In genomic region chr3:53221531-53222272, GRCm38 (mm10) we compare ENCODE assay signal across 14 mouse cellular contexts.
DNase-seq lines count a peak whose midpoint lies in the region; ATAC-seq and TF ChIP-seq lines count a peak whose summit lies in the region.
"Had no signal": no experiment of that assay in that cellular context is flagged by ENCODE, and none has a peak within 500 bp of the region (broad histone marks: within the 10 kb centered on the region; RNA-seq: fewer than 3 reads in every experiment).

No protein-coding gene starts in this region.

- no peaks in the 10 kb centered on the region for H3K36me3 ChIP-seq in hindbrain, postnatal 0 days (ENCODE audit: insufficient read depth, low read length)
- H3K36me3 ChIP-seq in hindbrain, embryonic 10.5 days: 0 out of 2 replicates have a peak, but pooled peaks cover 3% of the 10 kb centered on the region
- no peaks in the 10 kb centered on the region for H3K36me3 ChIP-seq in embryonic facial prominence, embryonic 15.5 days
- H3K36me3 ChIP-seq: liver, embryonic 15.5 days; midbrain, embryonic 13.5 days had no signal

- peak; percentile 43 for DNase-seq in gastrocnemius, adult 2 months
- DNase-seq in gastrocnemius, postnatal 36 days: no peak
- no peak for DNase-seq in hindbrain, postnatal 0 days (ENCODE audit: low spot score)
- no peak for DNase-seq in hindbrain, embryonic 10.5 days (ENCODE audit: low spot score)
- DNase-seq in lung, postnatal 10 days: peak; percentile 60
- DNase-seq in left cerebral cortex, adult 11 months (ENCODE audit: low spot score): no peak
- no peak for DNase-seq in urinary bladder, postnatal 36 days (ENCODE audit: low spot score in 2 of 2)
- DNase-seq: adrenal gland, postnatal 36 days; B cell, adult 2 months; kidney, adult 11 months; retina, postnatal 1 day had no signal

- WGBS in hindbrain, postnatal 0 days: 58% methylated on average over 5 of the region's 5 CpGs
- 76% methylated on average over 5 of the region's 5 CpGs for WGBS in hindbrain, embryonic 10.5 days
- 60% methylated on average over 5 of the region's 5 CpGs for WGBS in embryonic facial prominence, embryonic 15.5 days

- no peak overlapping the region for H3K4me3 ChIP-seq in gastrocnemius, adult 2 months
- H3K4me3 ChIP-seq in hindbrain, postnatal 0 days (ENCODE audit: low read length): no peak overlapping the region
- no peak overlapping the region for H3K4me3 ChIP-seq in hindbrain, embryonic 10.5 days
- H3K4me3 ChIP-seq in embryonic facial prominence, embryonic 15.5 days (replicated peaks): no peak overlapping the region
- H3K4me3 ChIP-seq: liver, embryonic 15.5 days; midbrain, embryonic 13.5 days had no signal

- H3K4me1 ChIP-seq in hindbrain, postnatal 0 days (ENCODE audit: insufficient read depth, low read length): no peaks in the 10 kb centered on the region
- H3K4me1 ChIP-seq in hindbrain, embryonic 10.5 days (replicated peaks): peaks cover 3% of the 10 kb centered on the region; the same call in 1 of the 2 replicates
- H3K4me1 ChIP-seq in embryonic facial prominence, embryonic 15.5 days: 0 out of 2 replicates have a peak, but pooled peaks cover 4% of the 10 kb centered on the region
- H3K4me1 ChIP-seq: liver, embryonic 15.5 days had no signal

- H3K27me3 ChIP-seq in hindbrain, postnatal 0 days (ENCODE audit: insufficient read depth, low read length): no peaks in the 10 kb centered on the region
- no peaks in the 10 kb centered on the region for H3K27me3 ChIP-seq in hindbrain, embryonic 10.5 days (ENCODE audit: insufficient read depth, poor library complexity, severe bottlenecking)
- no peaks in the 10 kb centered on the region for H3K27me3 ChIP-seq in embryonic facial prominence, embryonic 15.5 days
- H3K27me3 ChIP-seq: liver, embryonic 15.5 days; midbrain, embryonic 13.5 days had no signal

- no peak for ATAC-seq in hindbrain, postnatal 0 days
- no peak for ATAC-seq in embryonic facial prominence, embryonic 15.5 days (ENCODE audit: insufficient number of reproducible peaks, low FRiP score, low TSS enrichment, low read depth)
- ATAC-seq: midbrain, embryonic 13.5 days had no signal

- H3K27ac ChIP-seq in gastrocnemius, adult 2 months: peak overlapping the region; percentile 72
- H3K27ac ChIP-seq in hindbrain, postnatal 0 days: 0 out of 2 replicates have a peak overlapping the region, but pooled peaks have one; percentile 16
- H3K27ac ChIP-seq in hindbrain, embryonic 10.5 days: no peak overlapping the region; the same call in 1 of the 2 replicates
- peak overlapping the region; percentile 3 for H3K27ac ChIP-seq in embryonic facial prominence, embryonic 15.5 days (replicated peaks)
- H3K27ac ChIP-seq: liver, embryonic 15.5 days; midbrain, embryonic 13.5 days had no signal

- intact Hi-C loops in gastrocnemius, adult 2 months (cut with DNase I): no loop called here
- intact Hi-C loops in gastrocnemius, postnatal 36 days (cut with DNase I): no loop called here

- no peak for TF ChIP-seq CTCF in gastrocnemius, adult 2 months (IDR thresholded peaks at IDR 0.05)
- TF ChIP-seq CTCF in hindbrain, postnatal 0 days (IDR thresholded peaks at IDR 0.05; ENCODE audit: low read depth): no peak

- no peaks in the 10 kb centered on the region for H3K9me3 ChIP-seq in hindbrain, postnatal 0 days (ENCODE audit: low read length)
- H3K9me3 ChIP-seq in hindbrain, embryonic 10.5 days: no peaks in the 10 kb centered on the region
- H3K9me3 ChIP-seq in embryonic facial prominence, embryonic 15.5 days (replicated peaks): no peaks in the 10 kb centered on the region
- H3K9me3 ChIP-seq: liver, embryonic 15.5 days; midbrain, embryonic 13.5 days had no signal

- no peak overlapping the region for H3K4me2 ChIP-seq in hindbrain, postnatal 0 days (ENCODE audit: low read depth, low read length)
- no peak overlapping the region for H3K4me2 ChIP-seq in embryonic facial prominence, embryonic 15.5 days (replicated peaks)
- H3K4me2 ChIP-seq: liver, embryonic 15.5 days; midbrain, embryonic 13.5 days had no signal

- no peak overlapping the region for H3K9ac ChIP-seq in hindbrain, postnatal 0 days (replicated peaks; ENCODE audit: low read length)
- H3K9ac ChIP-seq in embryonic facial prominence, embryonic 15.5 days: no peak overlapping the region
- H3K9ac ChIP-seq: liver, embryonic 15.5 days; midbrain, embryonic 13.5 days had no signal

Comparison
In these comparisons a context has a peak if more than half of its experiments do, and no peak if none do; other contexts are left out.
1. DNase-seq: peak in gastrocnemius, adult 2 months (single experiment) and lung, postnatal 10 days (single experiment); none in gastrocnemius, postnatal 36 days (0 of 2), hindbrain, postnatal 0 days (single experiment), hindbrain, embryonic 10.5 days (single experiment), left cerebral cortex, adult 11 months (single experiment) and urinary bladder, postnatal 36 days (0 of 2).